Mouse (Mus musculus) bone marrow, adult 2 months (tissue): Measurements from ENCODE around the gene Pim1.

Experiments used
- CTCF ChIP-seq: fragments of 200-500 bp; IDR thresholded peaks from 2 replicates; pipeline ENCODE4 v1.5.1; 2011; ENCODE audit warnings: low read length, control low read depth; ENCODE audit not compliant: control insufficient read depth, insufficient read depth
- POLR2A ChIP-seq: fragments of 200-500 bp; IDR thresholded peaks from 2 replicates; pipeline ENCODE4 v1.6.1; 2011; ENCODE audit warnings: low read depth, mild to moderate bottlenecking, control low read depth, low read length, borderline replicate concordance; ENCODE audit not compliant: control insufficient read depth

DNA sequence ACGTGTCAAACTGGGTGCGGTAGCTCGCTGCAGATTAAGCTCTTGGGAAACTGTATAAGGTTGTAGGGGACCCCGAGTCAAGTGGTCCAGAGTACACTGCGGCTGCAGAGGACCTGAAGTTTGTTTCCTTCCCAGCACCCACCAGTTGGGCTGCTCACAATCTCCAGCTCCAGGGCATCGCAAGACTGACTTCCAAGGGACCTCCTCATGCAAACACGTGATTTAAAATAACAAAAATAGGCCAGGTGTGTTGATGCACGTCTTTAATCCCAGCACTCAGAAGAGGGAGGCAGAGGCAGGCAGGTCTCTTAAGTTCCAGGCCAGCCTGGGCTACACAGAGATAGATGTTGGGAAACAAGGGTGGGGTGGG lies 38.7 kb upstream of the Pim1 start:
- TF ChIP-seq CTCF = no peak
- TF ChIP-seq POLR2A = no peak
